Mouse (Mus musculus) retina, adult 2 months (tissue): ENCODE results near the gene Nup98.
A peak's percentile ranks its signal among the peaks of the same experiment; 100 is the strongest.

Experiments used
- DNase-seq: peaks from one replicate; pipeline ENCODE4 v3.0.0-alpha.2; 2012; ENCODE audit warnings: low read depth, low spot score

Nup98 gene

GRCm38 (mm10) chr7:102233059-102233458, 23.1 kb upstream of the Nup98 start:
- no peak for DNase-seq

DNA sequence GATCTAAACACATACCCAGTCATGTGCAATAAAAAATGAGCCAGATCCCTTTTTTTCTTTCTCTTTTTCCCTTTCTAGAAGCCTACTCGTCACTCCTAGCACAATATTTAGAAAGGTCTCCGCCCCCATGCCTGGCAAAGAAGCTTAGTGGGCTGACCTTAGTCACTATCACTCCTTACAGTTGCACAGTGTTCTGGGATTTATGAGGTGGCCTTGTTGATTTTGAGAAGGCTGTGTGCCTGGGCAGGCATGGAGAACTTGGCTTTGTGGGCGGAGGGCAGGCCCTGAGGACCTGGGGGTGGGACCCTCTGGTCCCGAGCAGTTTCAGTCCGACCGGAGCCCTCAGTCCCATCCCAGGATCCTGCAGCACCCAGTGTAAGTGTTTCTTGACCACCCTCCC, 19.8 kb upstream of the Nup98 start:
- no peak for DNase-seq

GRCm38 (mm10) chr7:102228049-102228670, 18.2 kb upstream of the Nup98 start:
- DNase-seq: no peak

GRCm38 (mm10) chr7:102226051-102226450, 16.1 kb upstream of the Nup98 start:
- DNase-seq: no peak

DNA sequence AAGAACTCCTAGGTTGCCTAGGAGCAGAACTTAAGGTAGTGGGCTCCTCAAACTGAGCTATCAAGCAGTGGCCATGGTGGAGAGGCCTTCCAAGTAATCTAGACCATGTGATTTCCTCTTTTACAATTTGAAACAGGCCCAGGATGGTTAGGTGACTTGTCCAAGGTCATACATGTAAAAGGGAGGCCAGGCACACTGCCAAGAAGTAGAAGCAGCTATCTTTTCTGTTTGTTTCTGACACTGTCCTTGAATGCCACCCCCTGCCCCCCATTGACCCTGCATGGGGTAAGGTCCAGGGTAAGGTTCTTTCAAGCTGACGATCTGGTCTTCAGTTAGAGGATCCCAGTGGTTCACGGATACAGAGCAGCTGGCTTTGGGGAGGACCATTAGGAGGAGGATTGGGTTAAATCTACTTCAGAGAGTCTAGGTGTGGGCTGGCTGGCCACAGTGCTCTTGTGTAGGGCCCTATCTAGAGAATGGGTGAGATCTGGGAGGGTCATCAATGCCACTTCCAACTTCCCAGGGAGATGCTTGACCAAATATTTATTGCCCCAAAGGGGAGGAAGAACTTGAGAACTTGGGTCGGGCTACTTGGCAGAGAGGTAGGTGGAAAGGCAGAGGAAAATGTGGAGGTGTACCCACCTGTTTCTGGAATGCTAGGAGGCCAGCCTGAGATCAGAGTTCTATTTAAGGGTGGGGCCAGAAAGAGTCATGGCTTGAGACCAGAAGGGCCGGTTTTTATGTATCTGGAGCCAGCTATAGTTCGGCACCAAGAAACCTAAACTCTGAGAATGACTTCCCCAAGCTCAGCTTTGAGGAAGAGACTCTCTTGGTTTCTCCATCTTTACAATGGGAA, 14.1 kb upstream of the Nup98 start:
- no peak for DNase-seq

DNA sequence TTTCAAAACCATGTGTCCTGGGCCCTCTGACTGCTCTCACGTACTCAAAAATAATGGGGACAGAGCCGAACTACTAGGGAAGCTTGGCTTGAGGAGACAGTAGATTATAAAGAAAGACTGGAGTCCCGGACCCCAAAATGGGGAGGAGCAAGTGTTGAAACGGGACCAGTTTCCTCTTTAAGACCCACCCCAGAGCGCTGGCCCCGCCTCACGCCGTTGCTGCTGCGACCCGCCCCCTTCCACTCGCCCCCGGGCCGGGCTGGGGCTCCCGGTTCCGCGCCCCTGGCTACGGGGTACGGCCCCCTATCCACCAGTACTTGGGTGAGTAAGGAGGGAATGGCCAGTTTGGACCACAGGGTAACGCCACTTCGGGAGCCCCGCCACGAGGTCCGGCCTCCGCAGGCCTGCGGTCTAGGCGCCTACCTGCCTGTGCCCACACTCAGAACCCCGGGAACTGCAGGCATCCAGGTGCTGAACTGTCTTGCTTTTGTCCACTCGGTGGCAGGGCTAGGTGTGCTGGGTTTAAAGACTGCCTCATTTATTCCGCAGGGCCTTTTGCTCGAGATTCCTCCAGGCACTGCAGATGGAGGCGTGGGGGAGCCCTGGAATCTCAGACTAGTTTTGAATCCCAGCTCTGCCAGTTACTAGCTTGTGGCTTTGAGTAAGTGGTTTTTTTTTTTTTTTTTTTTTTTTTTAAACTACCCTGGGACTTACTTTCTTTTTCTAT, 13.0 kb upstream of the Nup98 start:
- no peak for DNase-seq

- DNase-seq: peak; percentile 56
These were observed 12.4 kb upstream of the Nup98 start for GRCm38 (mm10) chr7:102222336-102222735.

GRCm38 (mm10) chr7:102221899-102222298, 11.9 kb upstream of the Nup98 start:
- DNase-seq: no peak

DNA sequence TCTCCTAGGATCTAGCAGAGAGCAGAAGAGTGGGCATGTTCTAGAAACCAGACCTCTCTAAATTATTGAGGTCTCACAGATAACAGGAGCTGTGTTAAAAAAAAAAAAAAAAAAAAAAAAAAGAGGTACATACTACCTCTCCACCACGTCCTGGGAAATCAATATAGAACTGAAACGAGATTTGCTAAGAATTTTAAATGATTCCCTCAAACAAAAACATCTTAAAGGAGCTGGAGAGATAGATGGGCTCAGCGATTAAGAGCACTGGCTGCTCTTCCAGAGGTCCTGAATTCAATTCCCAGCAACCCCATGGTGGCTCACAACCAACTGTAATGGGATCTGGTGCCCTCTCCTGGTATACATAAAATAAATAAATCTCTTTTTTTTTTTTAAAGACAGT, 1.1 kb upstream of the Nup98 start:
- DNase-seq: no peak

GRCm38 (mm10) chr7:102208806-102209363, 1.1 kb downstream of the Nup98 start:
- DNase-seq: no peak

GRCm38 (mm10) chr7:102205646-102206045, 4.3 kb downstream of the Nup98 start:
- no peak for DNase-seq

DNA sequence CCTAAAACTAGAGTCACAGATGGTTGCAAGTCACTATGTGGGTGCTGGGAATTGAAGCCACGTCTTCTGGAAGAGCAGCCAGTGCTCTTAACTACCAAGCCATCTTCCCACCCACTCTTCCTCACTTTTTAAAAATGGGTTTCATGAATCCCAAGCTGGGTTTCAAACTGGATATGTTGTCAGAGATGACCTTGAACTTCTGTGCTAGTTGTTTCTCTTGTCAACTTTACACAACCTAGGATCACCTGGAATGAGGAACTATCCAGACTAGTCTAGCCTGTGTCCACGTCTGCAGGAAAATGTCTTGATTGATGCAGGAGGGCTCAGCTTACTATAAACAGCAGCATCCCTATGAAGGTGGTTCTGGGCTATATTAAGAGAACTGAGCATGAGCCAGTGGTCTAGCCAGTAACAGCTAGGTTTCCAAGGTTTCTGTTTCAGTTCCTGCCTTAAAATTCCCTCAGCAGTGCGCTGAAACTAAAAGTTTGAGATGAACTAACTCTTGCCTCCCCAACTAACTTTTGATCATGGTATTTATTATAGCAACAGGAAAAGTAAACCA, 5.6 kb downstream of the Nup98 start:
- DNase-seq: no peak

DNA sequence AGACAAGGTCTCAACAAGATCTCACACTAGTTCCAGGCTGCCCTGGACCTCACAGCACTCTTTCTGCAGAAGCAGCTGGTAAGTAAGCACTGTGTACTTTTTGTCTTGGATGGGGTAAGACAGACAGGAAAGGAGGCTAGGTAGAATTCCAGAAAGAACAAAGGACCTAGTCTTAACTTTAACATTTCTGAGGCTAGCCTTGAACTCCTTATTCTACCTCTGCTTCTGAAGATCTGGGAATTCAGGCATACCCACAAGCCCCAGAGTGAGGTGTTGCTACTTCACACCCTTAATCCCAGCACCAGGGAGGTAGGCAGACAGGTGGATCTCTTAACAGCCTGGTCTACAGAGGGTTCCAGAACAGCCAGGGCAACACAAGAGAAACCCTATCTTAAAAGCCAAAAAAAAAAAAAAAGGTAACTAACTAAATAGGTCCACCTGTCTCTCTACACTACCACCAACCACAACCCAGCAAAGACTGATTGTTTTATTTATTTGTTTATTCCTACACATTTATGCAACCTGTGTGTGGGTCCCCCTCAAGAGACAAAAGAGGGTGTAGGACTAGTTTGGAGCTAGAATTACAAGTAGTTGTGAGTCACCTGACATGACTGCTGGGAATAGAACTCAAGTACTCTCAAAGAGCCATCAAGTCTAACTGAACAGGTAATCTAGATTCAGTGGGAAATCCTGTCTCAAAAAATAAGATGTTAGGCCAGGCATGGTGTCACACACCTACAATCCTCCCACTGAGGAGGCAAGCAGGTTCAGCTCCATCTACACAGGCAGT, 8.8 kb downstream of the Nup98 start:
- DNase-seq: no peak

GRCm38 (mm10) chr7:102200576-102200975, 9.4 kb downstream of the Nup98 start:
- DNase-seq: no peak

- no peak for DNase-seq
These were observed 17.6 kb downstream of the Nup98 start for GRCm38 (mm10) chr7:102192356-102192755.

- DNase-seq: no peak
These were observed 26.1 kb downstream of the Nup98 start for GRCm38 (mm10) chr7:102183849-102184248.

DNA sequence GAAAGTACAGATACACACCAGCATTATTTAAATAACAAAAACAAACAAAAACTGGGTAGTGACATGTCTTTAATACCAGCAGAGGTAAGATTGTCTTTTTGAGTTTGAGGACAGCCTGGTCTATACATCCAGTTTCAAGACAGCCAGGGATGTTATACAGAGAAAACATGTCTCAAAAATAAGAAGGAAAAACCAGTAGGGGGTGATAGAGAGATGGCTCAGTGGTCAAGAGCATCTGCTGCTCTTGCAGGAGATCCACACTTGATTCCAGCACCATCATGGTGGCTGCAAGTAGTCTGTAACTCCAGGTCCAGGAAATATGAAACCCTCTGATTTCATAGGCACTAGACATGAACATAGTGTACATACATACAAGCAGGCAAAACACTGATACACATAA, 39.7 kb downstream of the Nup98 start:
- no peak for DNase-seq

DNA sequence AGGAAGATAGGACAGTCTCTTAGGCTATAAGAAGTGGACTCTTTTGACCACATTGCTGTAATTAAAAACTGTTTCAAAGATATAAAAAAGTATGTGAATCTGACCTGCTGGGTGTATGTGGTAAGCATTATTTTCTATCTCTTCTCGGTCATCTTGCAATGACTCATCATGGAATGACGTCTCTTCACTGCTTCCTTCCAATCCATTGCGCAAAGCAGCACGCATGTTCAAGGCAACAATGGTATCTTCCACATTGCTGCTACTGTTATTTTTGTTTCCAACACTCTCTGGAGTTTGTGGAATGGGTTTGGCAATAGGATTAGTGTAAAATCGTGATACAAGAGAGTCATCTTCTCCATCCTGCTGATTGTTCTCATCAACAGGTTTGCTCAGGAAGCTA, 56.3 kb downstream of the Nup98 start:
- no peak for DNase-seq

DNA sequence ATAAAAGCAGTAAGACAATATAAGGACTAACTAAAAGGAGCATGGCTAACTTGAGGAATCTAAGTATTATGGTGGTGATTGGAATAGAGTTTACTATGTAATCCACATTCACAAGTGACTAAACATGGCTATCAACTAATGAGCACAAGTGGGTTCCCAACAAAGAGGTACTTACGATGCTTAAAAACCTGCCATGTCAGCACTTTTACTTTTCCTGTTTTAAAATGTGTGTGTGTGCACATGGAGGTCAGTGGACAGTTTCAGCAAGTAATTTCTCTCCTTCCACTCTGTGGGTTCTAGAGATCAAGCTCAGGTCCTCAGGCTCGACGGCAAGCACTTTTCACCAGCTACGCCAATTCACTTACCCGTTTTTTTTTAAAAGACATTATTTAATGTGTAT, 72.1 kb downstream of the Nup98 start:
- DNase-seq: no peak

- DNase-seq: peak; percentile 6
These were observed 72.5 kb downstream of the Nup98 start for GRCm38 (mm10) chr7:102137464-102137863.

GRCm38 (mm10) chr7:102132395-102132794, 77.6 kb downstream of the Nup98 start:
- no peak for DNase-seq
